Mouse (Mus musculus) embryonic facial prominence, embryonic 12.5 days (tissue): Measurements from ENCODE around the gene Adgrb3. TPM values are rescaled to one million over a fixed set of nuclear protein-coding genes. Genes with fewer than 3 reads are reported as not detected.
"Not testable (repeated sequence)": the region's sequence is repeated elsewhere in the genome, so short reads cannot be mapped to it uniquely, and the experiment has no call there.

Source experiments
- ATAC-seq: fragments of 200-750 bp; cut with Nextera tagmentation; 2 replicates; pipeline ENCODE4 v1.8.0; 2017; ENCODE audit not compliant: insufficient number of reproducible peaks, insufficient read depth, low FRiP score, low TSS enrichment
- H3K27ac ChIP-seq: fragments of 300-500 bp; sonication (generic); 2 replicates; pipeline ENCODE4 v1.5.1; 2016; ENCODE audit warnings: mild to moderate bottlenecking
- H3K27me3 ChIP-seq: fragments of 300-500 bp; sonication (generic); 2 replicates; pipeline ENCODE4 v1.6.1; 2016; ENCODE audit warnings: mild to moderate bottlenecking, moderate library complexity
- H3K36me3 ChIP-seq: fragments of 300-500 bp; sonication (generic); 2 replicates; pipeline ENCODE4 v1.6.1; 2016; ENCODE audit warnings: mild to moderate bottlenecking
- H3K4me1 ChIP-seq: fragments of 300-500 bp; sonication (generic); 2 replicates; pipeline ENCODE4 v1.6.1; 2016
- H3K4me2 ChIP-seq: fragments of 300-500 bp; sonication (generic); replicated peaks from 2 replicates; pipeline ENCODE4 v1.6.1; 2016; ENCODE audit warnings: mild to moderate bottlenecking, moderate library complexity
- H3K4me3 ChIP-seq: fragments of 300-500 bp; sonication (generic); 2 replicates; pipeline ENCODE4 v1.5.1; 2016; ENCODE audit warnings: mild to moderate bottlenecking
- H3K9ac ChIP-seq: fragments of 300-500 bp; sonication (generic); 2 replicates; pipeline ENCODE4 v1.6.1; 2016; ENCODE audit warnings: mild to moderate bottlenecking, moderate library complexity
- H3K9me3 ChIP-seq: fragments of 300-500 bp; sonication (generic); 2 replicates; pipeline ENCODE4 v1.6.1; 2016; ENCODE audit warnings: mild to moderate bottlenecking, moderate library complexity
- WGBS: fragments of 180-500 bp; shearing (Covaris S2); methylation state at CpG from one replicate; pipeline ENCODE4 v1.1.7; 2016; 5-methylcytosine and 5-hydroxymethylcytosine counted together
- polyA plus RNA-seq: library from polyadenylated mRNA; unstranded; fragments of >200 nt; fragmentation: Nextera tagmentation; extraction: Ambion mirVana; gene quantifications from 2 replicates; pipeline ENCODE4 v1.2.1, GENCODE M21; 2016

The Adgrb3 gene
- polyA plus RNA-seq, 1 experiment from 2014 or later, result 3.1 TPM

- H3K27ac ChIP-seq, result no peak overlapping the region
- no peak for ATAC-seq
- no peak overlapping the region for H3K4me3 ChIP-seq
- H3K36me3 ChIP-seq, result no peaks in the 10 kb centered on the region
- no peak overlapping the region for H3K9ac ChIP-seq
- H3K4me1 ChIP-seq, result peaks cover 2% of the 10 kb centered on the region; the same call in 1 of the 2 replicates
- no peak overlapping the region for H3K4me2 ChIP-seq
- no peaks in the 10 kb centered on the region for H3K9me3 ChIP-seq
- 71% methylated on average over 3 of the region's 3 CpGs for WGBS
- no peaks in the 10 kb centered on the region for H3K27me3 ChIP-seq
Observed at GRCm38 (mm10) chr1:25495202-25495914, 334.1 kb downstream of the Adgrb3 start.

GRCm38 (mm10) chr1:25491503-25491902 lies 338.0 kb downstream of the Adgrb3 start:
- H3K4me3 ChIP-seq, result no peak overlapping the region
- no peaks in the 10 kb centered on the region for H3K36me3 ChIP-seq
- H3K27me3 ChIP-seq, result no peaks in the 10 kb centered on the region
- no peaks in the 10 kb centered on the region for H3K9me3 ChIP-seq
- H3K27ac ChIP-seq, result no peak overlapping the region
- H3K4me1 ChIP-seq, result peaks cover 2% of the 10 kb centered on the region; the same call in 1 of the 2 replicates
- H3K9ac ChIP-seq, result no peak overlapping the region
- WGBS, result 68% methylated on average over 1 of the region's 1 CpGs
- ATAC-seq, result no peak
- no peak overlapping the region for H3K4me2 ChIP-seq

GRCm38 (mm10) chr1:25490174-25490573 lies 339.3 kb downstream of the Adgrb3 start:
- H3K27me3 ChIP-seq, result no peaks in the 10 kb centered on the region
- H3K4me3 ChIP-seq, result no peak overlapping the region
- H3K4me1 ChIP-seq, result peaks cover 2% of the 10 kb centered on the region; the same call in 1 of the 2 replicates
- 68% methylated on average over 2 of the region's 2 CpGs for WGBS
- H3K36me3 ChIP-seq, result no peaks in the 10 kb centered on the region
- H3K4me2 ChIP-seq, result no peak overlapping the region
- H3K27ac ChIP-seq, result no peak overlapping the region
- no peak overlapping the region for H3K9ac ChIP-seq
- H3K9me3 ChIP-seq, result no peaks in the 10 kb centered on the region
- no peak for ATAC-seq

GRCm38 (mm10) chr1:25475699-25476098 lies 353.8 kb downstream of the Adgrb3 start:
- H3K9me3 ChIP-seq, result no peaks in the 10 kb centered on the region
- no peaks in the 10 kb centered on the region for H3K4me1 ChIP-seq
- no peaks in the 10 kb centered on the region for H3K27me3 ChIP-seq
- WGBS, result 87% methylated on average over 3 of the region's 3 CpGs
- no peak overlapping the region for H3K9ac ChIP-seq
- H3K4me2 ChIP-seq, result no peak overlapping the region
- no peak for ATAC-seq
- H3K4me3 ChIP-seq, result no peak overlapping the region
- no peak overlapping the region for H3K27ac ChIP-seq
- no peaks in the 10 kb centered on the region for H3K36me3 ChIP-seq

- no peak overlapping the region for H3K4me2 ChIP-seq
- ATAC-seq, result no peak
- no peak overlapping the region for H3K27ac ChIP-seq
- no peak overlapping the region for H3K9ac ChIP-seq
- H3K9me3 ChIP-seq, result no peaks in the 10 kb centered on the region
- H3K36me3 ChIP-seq, result no peaks in the 10 kb centered on the region
- H3K27me3 ChIP-seq, result no peaks in the 10 kb centered on the region
- H3K4me1 ChIP-seq, result no peaks in the 10 kb centered on the region
- WGBS, result 86% methylated on average over 11 of the region's 11 CpGs
- no peak overlapping the region for H3K4me3 ChIP-seq
Observed at GRCm38 (mm10) chr1:25474469-25474868, 355.0 kb downstream of the Adgrb3 start.

- H3K9ac ChIP-seq, H3K9me3 ChIP-seq, H3K27me3 ChIP-seq, H3K27ac ChIP-seq, H3K36me3 ChIP-seq, H3K4me3 ChIP-seq, H3K4me2 ChIP-seq, H3K4me1 ChIP-seq, ATAC-seq: not testable (repeated sequence)
- 46% methylated on average over 2 of the region's 2 CpGs for WGBS
Observed at GRCm38 (mm10) chr1:25471612-25472011, 357.9 kb downstream of the Adgrb3 start.

- Histone ChIP-seq H3K27me3 (no peaks in the 10 kb centered on the region), H3K4me1 (no peaks in the 10 kb centered on the region), H3K4me3 (no peak overlapping the region), H3K4me2 (no peak overlapping the region), H3K9me3 (no peaks in the 10 kb centered on the region), H3K9ac (no peak overlapping the region), H3K27ac (no peak overlapping the region), H3K36me3 (no peaks in the 10 kb centered on the region)
- 16% methylated on average over 1 of the region's 1 CpGs for WGBS
- ATAC-seq, result no peak
Observed at GRCm38 (mm10) chr1:25462612-25463011, 366.9 kb downstream of the Adgrb3 start.

- Histone ChIP-seq H3K4me1 (no peaks in the 10 kb centered on the region), H3K27me3 (no peaks in the 10 kb centered on the region), H3K4me2 (no peak overlapping the region), H3K27ac (no peak overlapping the region), H3K4me3 (no peak overlapping the region), H3K36me3 (no peaks in the 10 kb centered on the region), H3K9me3 (no peaks in the 10 kb centered on the region), H3K9ac (no peak overlapping the region)
- 32% methylated on average over 2 of the region's 2 CpGs for WGBS
- ATAC-seq, result no peak
Observed at GRCm38 (mm10) chr1:25435506-25435905, 394.0 kb downstream of the Adgrb3 start.

- WGBS, result 66% methylated on average over 16 of the region's 16 CpGs
- no peak overlapping the region for H3K4me2 ChIP-seq
- no peak for ATAC-seq
Observed at GRCm38 (mm10) chr1:25430219-25430862, 399.2 kb downstream of the Adgrb3 start.

GRCm38 (mm10) chr1:25420701-25421100 lies 408.8 kb downstream of the Adgrb3 start:
- 84% methylated on average over 2 of the region's 2 CpGs for WGBS
- H3K4me3 ChIP-seq, result no peak overlapping the region
- H3K36me3 ChIP-seq, result no peaks in the 10 kb centered on the region
- H3K9ac ChIP-seq, result no peak overlapping the region
- H3K4me1 ChIP-seq, result no peaks in the 10 kb centered on the region
- ATAC-seq, result no peak
- no peaks in the 10 kb centered on the region for H3K27me3 ChIP-seq
- H3K9me3 ChIP-seq, result no peaks in the 10 kb centered on the region
- H3K4me2 ChIP-seq, result no peak overlapping the region
- no peak overlapping the region for H3K27ac ChIP-seq

More at GRCm38 (mm10) chr1:25430219-25430862, 399.2 kb downstream of the Adgrb3 start:
- Histone ChIP-seq H3K9ac (no peak overlapping the region), H3K27ac (no peak overlapping the region), H3K9me3 (no peaks in the 10 kb centered on the region), H3K36me3 (no peaks in the 10 kb centered on the region), H3K4me3 (no peak overlapping the region), H3K27me3 (no peaks in the 10 kb centered on the region), H3K4me1 (no peaks in the 10 kb centered on the region)

GRCm38 (mm10) chr1:25419378-25419777 lies 410.1 kb downstream of the Adgrb3 start:
- Histone ChIP-seq H3K4me3 (no peak overlapping the region), H3K27ac (no peak overlapping the region)
- no peak for ATAC-seq

GRCm38 (mm10) chr1:25415084-25415483 lies 414.4 kb downstream of the Adgrb3 start:
- no peak for ATAC-seq
- H3K36me3 ChIP-seq, result no peaks in the 10 kb centered on the region

More at GRCm38 (mm10) chr1:25419378-25419777, 410.1 kb downstream of the Adgrb3 start:
- no peaks in the 10 kb centered on the region for H3K36me3 ChIP-seq
- no peaks in the 10 kb centered on the region for H3K9me3 ChIP-seq
- H3K4me2 ChIP-seq, result no peak overlapping the region
- H3K4me1 ChIP-seq, result no peaks in the 10 kb centered on the region
- no peak overlapping the region for H3K9ac ChIP-seq
- no peaks in the 10 kb centered on the region for H3K27me3 ChIP-seq

More at GRCm38 (mm10) chr1:25415084-25415483, 414.4 kb downstream of the Adgrb3 start:
- 61% methylated on average over 2 of the region's 2 CpGs for WGBS
- Histone ChIP-seq H3K9me3 (no peaks in the 10 kb centered on the region), H3K27ac (no peak overlapping the region), H3K27me3 (no peaks in the 10 kb centered on the region), H3K4me2 (no peak overlapping the region), H3K9ac (no peak overlapping the region), H3K4me3 (no peak overlapping the region), H3K4me1 (no peaks in the 10 kb centered on the region)
